In genomic region chr7:44741361-44741760, GRCm38 (mm10) we compare ENCODE assay signal across 34 mouse cellular contexts. TPM values are rescaled to one million over a fixed set of nuclear protein-coding genes. Genes with fewer than 3 reads are reported as not detected.
DNase-seq lines count a peak whose midpoint lies in the region; ATAC-seq lines count a peak whose summit lies in the region.
"Had no signal": no experiment of that assay in that cellular context is flagged by ENCODE, and none has a peak within 500 bp of the region (broad histone marks: within the 10 kb centered on the region; RNA-seq: fewer than 3 reads in every experiment).

No protein-coding gene starts in this region.

- no peaks in the 10 kb centered on the region for H3K9me3 ChIP-seq in midbrain, embryonic 11.5 days (ENCODE audit: control insufficient read depth, low read length)
- H3K9me3 ChIP-seq: heart, embryonic 12.5 days; limb, embryonic 13.5 days; midbrain, embryonic 13.5 days; neural tube, embryonic 12.5 days had no signal

- H3K4me2 ChIP-seq in midbrain, embryonic 11.5 days = no peak overlapping the region
- H3K4me2 ChIP-seq: heart, embryonic 12.5 days; hindbrain, embryonic 14.5 days; limb, embryonic 13.5 days; liver, embryonic 11.5 days; midbrain, embryonic 13.5 days; neural tube, embryonic 12.5 days had no signal

- H3K4me3 ChIP-seq in midbrain, embryonic 11.5 days (ENCODE audit: low read depth, low read length) = no peak overlapping the region
- H3K4me3 ChIP-seq: gastrocnemius, adult 2 months; heart, adult 2 months; heart, embryonic 12.5 days; layer of hippocampus, adult 2 months; limb, embryonic 13.5 days; midbrain, embryonic 13.5 days; neural tube, embryonic 12.5 days had no signal

- no peak for DNase-seq in frontal cortex, postnatal 14 days (ENCODE audit: low spot score in 2 of 2)
- DNase-seq in thymus, postnatal 0 days (ENCODE audit: low spot score) = peak; percentile 13
- DNase-seq in thymus, adult 18-20 months = no peak
- peak; percentile 33 for DNase-seq in induced T-regulatory cell, adult 2 months (ENCODE audit: low read depth)
- peak; percentile 40 for DNase-seq in splenic B cell, adult 2 months (ENCODE audit: low read depth, low spot score)
- no peak for DNase-seq in testis, postnatal 10 days (ENCODE audit: low spot score)
- DNase-seq in midbrain, embryonic 11.5 days (ENCODE audit: low spot score, missing footprints) = no peak
- DNase-seq: adrenal gland, postnatal 36 days; cerebellum, adult 8-10 months; cerebellum, postnatal 36 days; gastrocnemius, adult 2 months; heart, adult 2 months; kidney, adult 18-20 months; kidney, postnatal 36 days; lung, postnatal 36 days; right cerebral cortex, adult 18-20 months had no signal

- WGBS in midbrain, embryonic 11.5 days = 86% methylated on average over 8 of the region's 8 CpGs

- ATAC-seq in frontal cortex, adult (ENCODE audit: low TSS enrichment) = 0 out of 2 replicates have a peak, but pooled peaks have one; percentile 24
- ATAC-seq in midbrain, embryonic 11.5 days (ENCODE audit: low FRiP score) = no peak
- ATAC-seq: CD4-positive, CD25-positive, alpha-beta regulatory T cell, adult 4 months; forebrain, embryonic 14.5 days; midbrain, embryonic 13.5 days had no signal

- H3K9ac ChIP-seq in midbrain, embryonic 11.5 days (ENCODE audit: low read length) = no peak overlapping the region
- H3K9ac ChIP-seq: heart, embryonic 12.5 days; hindbrain, embryonic 14.5 days; limb, embryonic 13.5 days; midbrain, embryonic 13.5 days; neural tube, embryonic 12.5 days had no signal

- no peaks in the 10 kb centered on the region for H3K36me3 ChIP-seq in splenic B cell, adult 2 months (ENCODE audit: control insufficient read depth, insufficient read depth, low read length, poor library complexity, severe bottlenecking)
- no peaks in the 10 kb centered on the region for H3K36me3 ChIP-seq in midbrain, embryonic 11.5 days (ENCODE audit: control insufficient read depth, insufficient read depth, low read length)
- H3K36me3 ChIP-seq: heart, embryonic 12.5 days; limb, embryonic 13.5 days; neural tube, embryonic 12.5 days had no signal

- H3K27ac ChIP-seq in midbrain, embryonic 11.5 days (ENCODE audit: low read depth, low read length) = no peak overlapping the region
- H3K27ac ChIP-seq: gastrocnemius, adult 2 months; heart, adult 2 months; hindbrain, embryonic 14.5 days; layer of hippocampus, adult 2 months; limb, embryonic 13.5 days; midbrain, embryonic 13.5 days; neural tube, embryonic 12.5 days had no signal

- H3K4me1 ChIP-seq in midbrain, embryonic 11.5 days (ENCODE audit: control insufficient read depth, insufficient read depth, low read length) = peaks cover 7% of the 10 kb centered on the region

- H3K27me3 ChIP-seq in splenic B cell, adult 2 months (ENCODE audit: control insufficient read depth, insufficient read depth, low read length, poor library complexity, severe bottlenecking) = no peaks in the 10 kb centered on the region
- no peaks in the 10 kb centered on the region for H3K27me3 ChIP-seq in midbrain, embryonic 11.5 days (ENCODE audit: control insufficient read depth, insufficient read depth, low read length)
- H3K27me3 ChIP-seq: heart, embryonic 12.5 days; limb, embryonic 13.5 days; midbrain, embryonic 13.5 days; neural tube, embryonic 12.5 days had no signal

RNA-seq across cellular contexts. Expression of gene Vrk3, which starts 6.9 kb away (rescaled TPM):
- polyA plus RNA-seq in thymus, postnatal 0 days (2015; fragmentation: Nextera tagmentation; extraction: Ambion mirVana) = 63.7 and 66.8 TPM in 2 replicates
- polyA plus RNA-seq in midbrain, embryonic 11.5 days (2014; fragmentation: Nextera tagmentation; extraction: Ambion mirVana) = 41.7 and 43.4 TPM in 2 replicates

RNA-seq across cellular contexts. Expression of gene Zfp473, which starts 9.5 kb away (rescaled TPM):
- 0.82 and 1.7 TPM in 2 replicates for polyA plus RNA-seq in thymus, postnatal 0 days (2015; fragmentation: Nextera tagmentation; extraction: Ambion mirVana)
- polyA plus RNA-seq in midbrain, embryonic 11.5 days (2014; fragmentation: Nextera tagmentation; extraction: Ambion mirVana) = 2.7 and 4.3 TPM in 2 replicates

RNA-seq across cellular contexts. Expression of gene Izumo2, which starts 32.8 kb away (rescaled TPM):
- polyA plus RNA-seq in thymus, postnatal 0 days (2015; fragmentation: Nextera tagmentation; extraction: Ambion mirVana) = not detected in 2 replicates
- polyA plus RNA-seq in midbrain, embryonic 11.5 days (2014; fragmentation: Nextera tagmentation; extraction: Ambion mirVana) = not detected in 2 replicates
- polyA plus RNA-seq: CD4-positive, CD25-positive, alpha-beta regulatory T cell, adult 4 months; embryonic facial prominence, embryonic 11.5 days; forebrain, embryonic 14.5 days; frontal cortex, adult 2 months; heart, adult 2 months; heart, embryonic 12.5 days; heart, postnatal 0 days; hindbrain, embryonic 14.5 days; intestine, embryonic 14.5 days; kidney, embryonic 16.5 days; limb, embryonic 13.5 days; liver, embryonic 11.5 days; liver, embryonic 16.5 days; lung, embryonic 16.5 days; midbrain, embryonic 13.5 days; neural tube, embryonic 12.5 days; urinary bladder, adult 2 months had no signal

Comparison
In these comparisons a context has a peak if more than half of its experiments do, and no peak if none do; other contexts are left out.
1. DNase-seq: peak in thymus, postnatal 0 days (single experiment), induced T-regulatory cell, adult 2 months (single experiment) and splenic B cell, adult 2 months (single experiment); none in frontal cortex, postnatal 14 days (0 of 2), thymus, adult 18-20 months (0 of 2), testis, postnatal 10 days (single experiment) and midbrain, embryonic 11.5 days (single experiment).